ENCODE assay signal across 20 mouse cellular contexts in genomic region chr7:89710776-89711175, GRCm38 (mm10).
DNase-seq lines count a peak whose midpoint lies in the region; ATAC-seq and TF ChIP-seq lines count a peak whose summit lies in the region.
"Had no signal": no experiment of that assay in that cellular context is flagged by ENCODE, and none has a peak within 500 bp of the region (broad histone marks: within the 10 kb centered on the region; RNA-seq: fewer than 3 reads in every experiment).

No protein-coding gene starts in this region.

- TF ChIP-seq EP300 in lung, postnatal 0 days (IDR thresholded peaks at IDR 0.05) = peak; percentile 83

- H3K9me3 ChIP-seq in lung, postnatal 0 days (ENCODE audit: low read length) = no peaks in the 10 kb centered on the region
- H3K9me3 ChIP-seq: embryonic facial prominence, embryonic 10.5 days; forebrain, embryonic 13.5 days; heart, embryonic 13.5 days; hindbrain, embryonic 15.5 days had no signal

- WGBS in lung, postnatal 0 days = 36% methylated on average over 2 of the region's 2 CpGs

- DNase-seq in lung, postnatal 0 days (ENCODE audit: low spot score) = peak; percentile 22
- DNase-seq in lung, postnatal 25 days (ENCODE audit: low spot score) = no peak
- DNase-seq in adrenal gland, postnatal 10 days = peak; percentile 64
- DNase-seq in lung, postnatal 14 days = peak; percentile 13
- DNase-seq in gastrocnemius, postnatal 10 days = no peak
- no peak for DNase-seq in natural killer cell, adult 2 months (ENCODE audit: low spot score in 2 of 2)
- no peak for DNase-seq in right cerebral cortex, postnatal 10 days (ENCODE audit: low spot score in 2 of 2)
- DNase-seq: cerebellum, adult 2 months; cerebellum, postnatal 10 days; forebrain, postnatal 0 days; gastrocnemius, postnatal 36 days; heart, adult 11 months; heart, postnatal 36 days had no signal

- no peak overlapping the region for H3K4me2 ChIP-seq in lung, postnatal 0 days (replicated peaks; ENCODE audit: low read depth, low read length)
- H3K4me2 ChIP-seq: forebrain, embryonic 13.5 days; heart, embryonic 13.5 days; hindbrain, embryonic 15.5 days had no signal

- TF ChIP-seq CTCF in lung, postnatal 0 days (IDR thresholded peaks at IDR 0.05) = no peak

- no peak overlapping the region for H3K9ac ChIP-seq in lung, postnatal 0 days (replicated peaks; ENCODE audit: low read depth)
- H3K9ac ChIP-seq: forebrain, embryonic 13.5 days; forebrain, postnatal 0 days; heart, embryonic 13.5 days; hindbrain, embryonic 15.5 days had no signal

- H3K27ac ChIP-seq in lung, postnatal 0 days (ENCODE audit: low read length) = no peak overlapping the region
- H3K27ac ChIP-seq: embryonic facial prominence, embryonic 10.5 days; forebrain, embryonic 13.5 days; heart, embryonic 13.5 days; hindbrain, embryonic 15.5 days had no signal

- no peak overlapping the region for H3K4me3 ChIP-seq in lung, postnatal 0 days (ENCODE audit: low read depth, low read length)
- H3K4me3 ChIP-seq: embryonic facial prominence, embryonic 10.5 days; forebrain, embryonic 13.5 days; heart, embryonic 13.5 days; hindbrain, embryonic 15.5 days had no signal

- H3K27me3 ChIP-seq in lung, postnatal 0 days (replicated peaks; ENCODE audit: insufficient read depth, low read length) = no peaks in the 10 kb centered on the region
- H3K27me3 ChIP-seq: CH12.LX; forebrain, embryonic 13.5 days; heart, embryonic 13.5 days; hindbrain, embryonic 15.5 days; Patski had no signal

- H3K4me1 ChIP-seq in lung, postnatal 0 days (ENCODE audit: insufficient read depth, low read depth, low read length) = no peaks in the 10 kb centered on the region; the same call in 1 of the 2 replicates
- H3K4me1 ChIP-seq: embryonic facial prominence, embryonic 10.5 days; forebrain, embryonic 13.5 days; hindbrain, embryonic 15.5 days had no signal

- peak; percentile 71 for ATAC-seq in lung, postnatal 0 days
- ATAC-seq: activated CD4-positive, CD25-positive, alpha-beta regulatory T cell, adult 4 months; forebrain, embryonic 13.5 days; forebrain, postnatal 0 days; Patski had no signal

- H3K36me3 ChIP-seq in lung, postnatal 0 days (ENCODE audit: insufficient read depth, low read length) = no peaks in the 10 kb centered on the region
- H3K36me3 ChIP-seq: embryonic facial prominence, embryonic 10.5 days; heart, embryonic 13.5 days; hindbrain, embryonic 15.5 days had no signal

Comparison
In these comparisons a context has a peak if more than half of its experiments do, and no peak if none do; other contexts are left out.
1. DNase-seq: peak in lung, postnatal 0 days (single experiment), adrenal gland, postnatal 10 days (single experiment) and lung, postnatal 14 days (single experiment); none in lung, postnatal 25 days (single experiment), gastrocnemius, postnatal 10 days (single experiment), natural killer cell, adult 2 months (0 of 2) and right cerebral cortex, postnatal 10 days (0 of 2).